Mouse (Mus musculus) forebrain, embryonic 16.5 days (tissue): ENCODE data around the gene Sst. TPM values are rescaled to one million over a fixed set of nuclear protein-coding genes. Genes with fewer than 3 reads are reported as not detected.

Source experiments
- ATAC-seq: fragments of 200-750 bp; cut with Nextera tagmentation; 2 replicates; pipeline ENCODE4 v1.8.0; 2017; ENCODE audit warnings: mild to moderate bottlenecking, moderate library complexity
- H3K27ac ChIP-seq: fragments of 300-500 bp; sonication (generic); 2 replicates; pipeline ENCODE4 v1.5.1; 2014; ENCODE audit warnings: low read length, control low read depth
- H3K27me3 ChIP-seq: fragments of 300-500 bp; sonication (generic); replicated peaks from 2 replicates; pipeline ENCODE4 v1.6.1; 2014; ENCODE audit warnings: low read length; ENCODE audit not compliant: control insufficient read depth, insufficient read depth
- H3K36me3 ChIP-seq: fragments of 300-500 bp; sonication (generic); 2 replicates; pipeline ENCODE4 v1.6.1; 2014; ENCODE audit not compliant: control insufficient read depth, insufficient read depth
- H3K4me1 ChIP-seq: fragments of 300-500 bp; sonication (generic); replicated peaks from 2 replicates; pipeline ENCODE4 v1.6.1; 2014; ENCODE audit warnings: low read length; ENCODE audit not compliant: control insufficient read depth, insufficient read depth
- H3K4me2 ChIP-seq: fragments of 300-500 bp; sonication (generic); 2 replicates; pipeline ENCODE4 v1.6.1; 2014; ENCODE audit warnings: mild to moderate bottlenecking, low read length, control low read depth
- H3K4me3 ChIP-seq: fragments of 300-500 bp; sonication (generic); replicated peaks from 2 replicates; pipeline ENCODE4 v1.5.1; 2014; ENCODE audit warnings: mild to moderate bottlenecking, low read length, control low read depth
- H3K9ac ChIP-seq: fragments of 300-500 bp; sonication (generic); replicated peaks from 2 replicates; pipeline ENCODE4 v1.6.1; 2014; ENCODE audit warnings: low read depth, low read length, control low read depth
- H3K9me3 ChIP-seq: fragments of 300-500 bp; sonication (generic); 2 replicates; pipeline ENCODE4 v1.6.1; 2016; ENCODE audit warnings: low read length; ENCODE audit not compliant: control insufficient read depth
- WGBS: fragments of 180-500 bp; shearing (Covaris S2); extraction: QIAGEN DNeasy Blood & Tissue Kit; methylation state at CpG from one replicate; pipeline ENCODE4 v1.1.7; 2014; 5-methylcytosine and 5-hydroxymethylcytosine counted together
- polyA plus RNA-seq: library from polyadenylated mRNA; unstranded; fragments of >200 nt; fragmentation: Nextera tagmentation; extraction: Ambion mirVana; gene quantifications from 2 replicates; pipeline ENCODE4 v1.2.1, GENCODE M21; 2015

Sst gene
- polyA plus RNA-seq, 1 experiment from 2014 or later: 241 TPM

DNA sequence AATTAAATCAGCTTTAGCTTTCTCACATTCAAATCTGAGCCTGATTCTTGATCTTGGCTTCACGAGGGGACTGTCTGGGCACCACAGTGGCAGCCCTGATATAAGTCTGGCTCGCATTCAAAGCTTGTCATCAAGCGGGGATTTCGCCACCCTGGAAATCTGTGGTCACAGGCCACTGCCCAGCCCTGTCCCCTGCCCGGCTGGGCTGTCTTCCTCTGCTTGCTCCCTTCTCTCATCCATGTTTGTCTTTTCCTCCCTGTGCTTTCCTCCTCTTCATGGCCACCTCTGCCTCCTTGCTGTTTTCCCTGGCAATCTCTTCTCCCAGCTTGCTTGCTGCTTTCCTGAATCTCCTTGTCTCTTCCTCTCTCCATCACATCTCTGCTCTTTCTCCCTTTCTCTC, 6.7 kb upstream of the Sst start:
- Histone ChIP-seq H3K4me2 (peak overlapping the region; percentile 59), H3K9me3 (no peaks in the 10 kb centered on the region), H3K4me1 (peaks cover 14% of the 10 kb centered on the region), H3K9ac (no peak overlapping the region), H3K36me3 (no peaks in the 10 kb centered on the region), H3K4me3 (no peak overlapping the region), H3K27me3 (peaks cover 4% of the 10 kb centered on the region; the same call in 1 of the 2 replicates), H3K27ac (no peak overlapping the region)
- WGBS: 41% methylated on average over 5 of the region's 5 CpGs
- no peak for ATAC-seq

DNA sequence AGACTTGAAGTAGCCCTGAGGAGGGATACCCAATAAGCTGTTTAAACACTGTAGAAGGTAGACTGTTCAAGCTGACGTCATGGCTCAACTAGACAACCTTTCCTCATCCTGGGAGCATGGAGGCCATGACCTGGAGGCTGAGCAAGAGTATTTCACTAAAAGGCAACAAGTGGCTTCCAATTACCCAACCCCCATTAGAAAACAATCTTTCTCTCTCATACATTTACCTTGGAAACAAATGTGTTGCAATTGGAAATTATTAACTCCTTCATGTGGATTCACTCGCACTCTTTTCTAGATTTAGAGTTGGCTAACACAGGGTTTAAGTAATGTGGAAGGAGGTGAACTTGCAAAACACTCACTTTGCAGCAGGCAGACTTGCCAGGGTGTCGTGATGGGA, 4.4 kb upstream of the Sst start:
- Histone ChIP-seq H3K4me3 (no peak overlapping the region), H3K4me2 (no peak overlapping the region), H3K36me3 (no peaks in the 10 kb centered on the region), H3K4me1 (peaks cover 18% of the 10 kb centered on the region), H3K9me3 (no peaks in the 10 kb centered on the region), H3K9ac (no peak overlapping the region), H3K27me3 (peaks cover 23% of the 10 kb centered on the region), H3K27ac (no peak overlapping the region)
- no peak for ATAC-seq
- WGBS: 92% methylated on average over 3 of the region's 3 CpGs

DNA sequence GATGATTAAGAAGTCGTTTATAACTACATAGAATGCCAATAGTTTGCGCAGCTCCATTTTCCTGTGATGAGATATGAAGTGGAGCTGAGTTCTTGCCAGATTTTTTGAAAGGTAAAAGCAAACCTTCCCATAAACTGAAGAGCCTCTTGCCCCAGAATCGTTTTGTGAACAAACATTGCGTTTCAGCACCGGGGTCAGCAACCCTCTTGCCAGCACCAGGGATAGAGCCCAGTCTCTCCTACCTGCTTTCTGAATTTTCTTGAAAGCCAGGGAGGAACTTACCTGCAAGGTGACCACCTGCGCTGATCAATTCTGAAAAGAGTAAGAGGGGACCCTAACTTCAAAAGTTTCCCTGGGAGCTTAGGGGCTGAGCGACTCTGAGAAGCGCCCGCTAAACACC, 607 bp downstream of the Sst start:
- Histone ChIP-seq H3K36me3 (no peaks in the 10 kb centered on the region), H3K9ac (no peak overlapping the region), H3K4me2 (peak overlapping the region; percentile 41; the same call in 1 of the 2 replicates), H3K4me1 (peaks cover 4% of the 10 kb centered on the region), H3K9me3 (no peaks in the 10 kb centered on the region), H3K4me3 (peak overlapping the region; percentile 33), H3K27ac (no peak overlapping the region), H3K27me3 (peaks cover 29% of the 10 kb centered on the region)
- 7% methylated on average over 9 of the region's 9 CpGs for WGBS
- no peak for ATAC-seq

DNA sequence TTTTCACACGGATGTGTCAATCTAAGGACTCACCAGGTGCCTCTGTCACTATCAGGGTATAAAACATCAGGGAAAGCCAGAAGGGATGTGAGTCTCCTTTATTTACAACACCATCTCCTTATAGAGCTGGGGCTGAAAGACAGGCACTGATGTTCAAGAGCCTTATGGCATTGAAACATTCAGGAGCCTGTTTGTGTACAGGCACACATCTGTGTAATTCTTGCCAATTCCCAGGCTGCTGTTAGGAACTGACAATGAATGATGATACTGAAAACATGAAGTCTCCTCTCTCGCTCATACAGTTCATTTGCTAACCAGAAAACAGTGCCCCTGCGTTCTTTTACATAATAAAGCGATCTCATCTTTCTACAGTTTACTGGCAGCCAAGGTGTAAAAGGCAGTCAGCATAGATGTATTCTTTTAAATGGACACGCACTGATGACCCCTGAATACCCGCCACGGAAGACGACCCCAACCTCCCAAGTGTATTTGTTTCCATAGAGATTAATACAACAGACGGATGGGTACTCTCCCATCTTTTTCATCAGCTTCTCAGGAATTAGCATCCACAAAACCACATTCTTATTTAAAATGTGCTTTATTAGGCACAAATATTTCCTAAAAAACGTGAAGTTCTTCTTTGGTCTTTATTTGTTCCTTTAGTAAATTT, 2.7 kb downstream of the Sst start:
- no peak for ATAC-seq
- Histone ChIP-seq H3K4me1 (peaks cover 4% of the 10 kb centered on the region), H3K27me3 (peaks cover 29% of the 10 kb centered on the region), H3K4me2 (no peak overlapping the region), H3K36me3 (no peaks in the 10 kb centered on the region), H3K9ac (no peak overlapping the region), H3K27ac (no peak overlapping the region), H3K4me3 (no peak overlapping the region), H3K9me3 (no peaks in the 10 kb centered on the region)
- 67% methylated on average over 10 of the region's 10 CpGs for WGBS

DNA sequence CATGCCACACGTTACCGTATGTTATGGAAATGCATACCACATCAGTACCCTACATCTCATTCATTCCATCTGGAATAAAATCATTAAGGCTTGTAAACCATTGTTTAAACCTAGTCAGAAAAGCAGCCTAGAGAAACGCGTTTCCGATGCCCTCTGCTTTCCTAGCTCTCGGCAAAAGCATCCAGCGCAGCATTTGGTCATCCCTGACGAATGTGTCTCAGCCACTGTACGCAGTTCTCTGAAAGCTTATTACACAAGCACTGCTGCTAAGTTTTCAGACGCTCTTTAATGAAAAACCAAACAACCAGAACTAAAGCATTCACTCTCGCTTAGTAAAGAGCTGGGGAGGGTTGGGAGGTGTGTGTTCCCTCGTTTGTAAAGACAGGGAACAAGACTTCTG, 5.7 kb downstream of the Sst start:
- H3K27ac ChIP-seq: no peak overlapping the region
- no peak overlapping the region for H3K4me3 ChIP-seq
- H3K9me3 ChIP-seq: no peaks in the 10 kb centered on the region
- WGBS: 54% methylated on average over 12 of the region's 12 CpGs
- H3K9ac ChIP-seq: no peak overlapping the region
- H3K4me1 ChIP-seq: no peaks in the 10 kb centered on the region
- peaks cover 6% of the 10 kb centered on the region for H3K27me3 ChIP-seq
- no peak for ATAC-seq
- H3K4me2 ChIP-seq: 0 out of 2 replicates have a peak overlapping the region, but pooled peaks have one; percentile 6
- no peaks in the 10 kb centered on the region for H3K36me3 ChIP-seq

DNA sequence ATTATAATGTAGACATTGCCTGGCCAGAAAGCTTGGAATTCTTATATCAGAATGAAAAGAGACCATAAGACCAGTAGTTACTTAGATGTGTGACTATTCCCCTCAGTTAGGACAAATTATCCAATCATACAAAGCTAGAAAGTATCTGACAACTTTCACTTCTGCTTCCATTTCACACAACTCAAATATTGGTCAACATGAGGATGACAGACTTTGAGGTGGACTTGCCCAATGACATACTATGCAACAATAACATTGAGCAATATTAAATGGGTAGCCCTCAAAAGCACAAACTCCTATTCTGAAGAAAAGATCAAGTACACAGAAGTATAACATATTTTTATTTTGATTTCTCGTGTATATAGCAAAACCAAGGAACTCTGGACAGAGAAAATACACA, 35.5 kb downstream of the Sst start:
- 87% methylated on average over 1 of the region's 1 CpGs for WGBS
- H3K4me2 ChIP-seq: no peak overlapping the region
- no peak overlapping the region for H3K4me3 ChIP-seq
- H3K4me1 ChIP-seq: no peaks in the 10 kb centered on the region
- H3K27me3 ChIP-seq: no peaks in the 10 kb centered on the region
- H3K9ac ChIP-seq: no peak overlapping the region
- no peaks in the 10 kb centered on the region for H3K36me3 ChIP-seq
- no peak for ATAC-seq
- no peak overlapping the region for H3K27ac ChIP-seq
- no peaks in the 10 kb centered on the region for H3K9me3 ChIP-seq

DNA sequence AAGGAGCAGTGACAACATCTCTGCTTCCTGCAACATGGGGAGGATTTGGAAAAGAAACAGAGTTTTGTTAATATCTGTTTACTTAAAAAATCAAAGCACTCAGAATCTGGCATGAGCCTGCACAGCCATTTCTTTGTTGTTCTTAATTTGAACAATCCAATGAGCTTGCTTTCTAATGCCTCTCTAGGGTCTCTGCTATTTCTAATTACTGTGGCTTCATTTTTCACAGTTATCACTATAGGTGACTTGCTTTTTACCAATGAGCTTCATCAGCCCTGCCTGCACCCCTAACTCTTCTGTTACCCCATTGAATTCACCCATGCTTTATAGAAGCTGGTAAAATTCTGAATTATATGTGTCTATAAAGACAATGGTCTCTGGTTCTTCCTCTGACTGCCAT, 41.0 kb downstream of the Sst start:
- peaks cover 16% of the 10 kb centered on the region; the same call in 1 of the 2 replicates for H3K27me3 ChIP-seq
- H3K9me3 ChIP-seq: peaks cover 5% of the 10 kb centered on the region; the same call in 1 of the 2 replicates
- no peak overlapping the region for H3K9ac ChIP-seq
- H3K4me2 ChIP-seq: no peak overlapping the region
- H3K4me1 ChIP-seq: no peaks in the 10 kb centered on the region
- no peak for ATAC-seq
- H3K27ac ChIP-seq: no peak overlapping the region
- H3K4me3 ChIP-seq: no peak overlapping the region
- H3K36me3 ChIP-seq: no peaks in the 10 kb centered on the region

DNA sequence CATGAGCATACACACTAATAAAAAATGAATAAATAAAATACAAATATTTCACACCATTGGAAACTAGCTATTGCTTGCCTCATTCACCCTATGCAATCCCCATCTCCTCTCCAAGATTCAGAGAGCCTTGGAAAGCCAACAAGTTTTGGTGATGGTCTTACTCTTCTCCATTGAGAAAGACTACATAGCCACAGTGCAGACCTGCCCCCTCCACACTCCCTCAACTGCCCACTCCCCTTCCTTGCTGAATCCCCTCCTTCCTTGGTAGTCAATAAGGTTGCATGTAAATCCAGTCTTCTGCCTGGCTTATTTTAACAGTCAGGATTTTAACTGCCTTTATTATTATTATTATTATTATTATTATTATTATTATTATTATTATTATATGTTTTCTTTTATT, 41.6 kb downstream of the Sst start:
- no peaks in the 10 kb centered on the region for H3K36me3 ChIP-seq
- ATAC-seq: no peak

DNA sequence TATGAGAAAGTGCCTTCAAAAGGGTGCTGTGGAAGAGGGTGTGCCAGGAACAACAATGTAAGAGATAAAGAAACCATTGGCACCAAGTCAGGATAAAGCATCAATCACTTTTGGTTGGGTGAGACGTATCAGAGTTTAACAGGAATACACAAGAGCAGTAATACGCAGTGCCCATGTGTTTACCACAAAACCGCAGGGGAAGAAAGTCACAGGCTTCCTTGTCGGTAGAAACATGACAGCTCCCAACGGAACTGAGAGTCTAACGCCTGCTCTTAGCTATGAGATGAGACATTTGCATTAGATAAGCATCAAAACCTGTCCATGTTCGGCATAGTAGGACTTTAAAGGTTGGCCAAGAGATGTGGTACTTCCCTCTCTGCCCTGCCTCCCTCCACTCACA, 46.1 kb downstream of the Sst start:
- peaks cover 5% of the 10 kb centered on the region; the same call in 1 of the 2 replicates for H3K9me3 ChIP-seq
- H3K4me1 ChIP-seq: no peaks in the 10 kb centered on the region
- H3K4me3 ChIP-seq: no peak overlapping the region
- H3K4me2 ChIP-seq: no peak overlapping the region
- 91% methylated on average over 7 of the region's 7 CpGs for WGBS
- no peaks in the 10 kb centered on the region for H3K36me3 ChIP-seq
- H3K9ac ChIP-seq: no peak overlapping the region
- H3K27ac ChIP-seq: no peak overlapping the region
- H3K27me3 ChIP-seq: peaks cover 37% of the 10 kb centered on the region
- no peak for ATAC-seq

More for the DNA sequence above, 41.6 kb downstream of the Sst start:
- Histone ChIP-seq H3K9me3 (peaks cover 5% of the 10 kb centered on the region; the same call in 1 of the 2 replicates), H3K27me3 (peaks cover 18% of the 10 kb centered on the region; the same call in 1 of the 2 replicates), H3K4me2 (no peak overlapping the region), H3K9ac (no peak overlapping the region), H3K4me1 (no peaks in the 10 kb centered on the region), H3K4me3 (no peak overlapping the region), H3K27ac (no peak overlapping the region)

DNA sequence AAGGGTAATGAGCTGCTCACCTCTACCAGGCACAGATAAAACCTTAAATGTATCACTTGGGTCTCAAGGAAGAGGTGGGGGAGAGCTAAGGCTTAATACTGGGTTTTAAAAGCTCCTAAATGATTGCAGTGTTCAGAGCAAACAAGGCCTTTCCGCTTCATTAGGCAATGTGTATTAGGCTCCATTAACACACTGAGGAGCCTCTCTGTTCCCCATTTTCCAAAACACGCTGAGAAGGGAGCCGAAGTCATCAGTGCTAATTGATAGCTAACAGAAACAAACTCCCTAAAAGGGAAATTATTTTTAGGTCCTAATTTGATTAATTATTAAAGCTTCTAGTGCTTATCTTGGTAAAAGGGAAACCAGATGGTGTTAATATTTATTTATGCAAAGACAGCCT, 48.1 kb downstream of the Sst start:
- WGBS: 22% methylated on average over 3 of the region's 3 CpGs
- Histone ChIP-seq H3K36me3 (no peaks in the 10 kb centered on the region), H3K9ac (no peak overlapping the region), H3K27ac (no peak overlapping the region), H3K27me3 (peaks cover 37% of the 10 kb centered on the region), H3K4me1 (no peaks in the 10 kb centered on the region), H3K4me2 (no peak overlapping the region), H3K4me3 (no peak overlapping the region), H3K9me3 (0 out of 2 replicates have a peak, but pooled peaks cover 2% of the 10 kb centered on the region)
- peak; percentile 43; the same call in 1 of the 2 replicates for ATAC-seq
